Mouse (Mus musculus): ENCODE results near the gene Dcun1d2. TPM values are rescaled to one million over a fixed set of nuclear protein-coding genes. Genes with fewer than 3 reads are reported as not detected.

Gene Dcun1d2
- total RNA-seq, 2 experiments from 2014 or later = 76.5 to 87.0 TPM

GRCm38 (mm10) chr8:13216386-13216785 is 71.5 kb downstream of the Dcun1d2 start:
- no peak overlapping the region for H3K4me3 ChIP-seq
- intact Hi-C loops (cut with DNase I) = no loop called here
- DNase-seq = peak; percentile 11
- peak overlapping the region; percentile 40; the same call in 1 of the 2 replicates for H3K27ac ChIP-seq
- TF ChIP-seq CTCF (IDR thresholded peaks at IDR 0.05) = no peak

DNA sequence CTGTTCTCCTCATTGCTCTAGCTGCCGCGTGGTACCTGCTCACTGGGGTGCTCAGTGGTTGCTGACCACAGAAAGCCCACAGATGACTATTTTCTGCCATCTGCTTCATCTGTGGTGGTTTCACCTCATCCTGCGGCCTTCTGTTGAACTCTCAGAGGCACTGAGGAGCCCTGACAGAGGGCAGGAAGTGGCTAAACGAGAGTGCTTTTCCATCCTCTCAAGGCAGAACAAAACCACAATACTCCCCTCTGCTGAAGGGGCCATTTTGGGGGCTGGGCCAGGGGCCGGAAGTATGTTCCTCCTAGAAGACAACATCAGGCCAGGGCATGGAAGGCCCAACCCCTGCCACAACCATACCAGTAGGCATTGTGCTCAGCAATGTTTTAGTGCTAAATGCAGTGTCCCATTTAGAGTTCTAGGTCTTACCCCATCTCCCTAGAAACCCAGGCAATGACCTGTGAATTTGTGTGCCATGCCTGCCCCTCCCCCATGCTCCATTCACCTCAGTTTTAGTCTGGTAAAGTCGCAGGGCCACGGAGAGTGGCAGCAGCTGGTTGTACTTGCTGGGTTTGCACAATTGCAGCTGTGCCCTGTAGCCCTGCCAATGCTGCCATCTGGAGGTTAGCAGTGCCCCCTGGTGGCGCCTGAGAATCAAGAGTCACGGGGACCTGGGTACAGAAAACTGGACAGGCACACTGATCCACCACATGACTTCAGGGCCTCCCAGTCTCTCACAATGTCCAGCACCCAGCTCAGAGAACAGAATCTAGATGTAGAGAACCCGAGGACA is 74.3 kb downstream of the Dcun1d2 start:
- Histone ChIP-seq H3K27ac (peak overlapping the region; percentile 92), H3K4me3 (peak overlapping the region; percentile 9; the same call in 1 of the 2 replicates)
- peak; percentile 95 for DNase-seq
- peak; percentile 89 for TF ChIP-seq CTCF (IDR thresholded peaks at IDR 0.05)
- intact Hi-C loops (cut with DNase I) = loop anchor here (1.0 to 5.0 kb wide), 3 partner anchors 64 to 235 kb away; no protein-coding TSS in a partner anchor

DNA sequence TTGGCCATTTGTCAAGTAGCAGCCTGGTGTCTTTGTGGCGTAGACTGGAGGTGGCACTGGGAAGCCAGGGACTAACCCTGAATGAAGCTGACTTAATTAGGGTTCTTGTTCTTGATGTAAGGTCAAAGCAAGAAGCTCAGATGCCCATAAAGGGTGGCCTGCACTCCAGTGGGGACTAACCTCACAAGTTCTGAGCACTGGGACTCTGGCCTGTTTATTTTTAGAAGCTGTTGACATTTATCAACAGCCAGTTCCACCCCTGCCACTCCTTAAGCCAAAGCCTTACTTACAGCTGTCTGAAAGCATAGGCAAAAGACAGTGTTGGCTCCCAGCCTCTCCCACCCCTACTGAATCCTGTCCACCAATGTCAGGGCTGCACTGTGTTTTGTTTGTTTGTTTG is 78.2 kb downstream of the Dcun1d2 start:
- TF ChIP-seq CTCF (IDR thresholded peaks at IDR 0.05) = no peak
- peak; percentile 70 for DNase-seq

DNA sequence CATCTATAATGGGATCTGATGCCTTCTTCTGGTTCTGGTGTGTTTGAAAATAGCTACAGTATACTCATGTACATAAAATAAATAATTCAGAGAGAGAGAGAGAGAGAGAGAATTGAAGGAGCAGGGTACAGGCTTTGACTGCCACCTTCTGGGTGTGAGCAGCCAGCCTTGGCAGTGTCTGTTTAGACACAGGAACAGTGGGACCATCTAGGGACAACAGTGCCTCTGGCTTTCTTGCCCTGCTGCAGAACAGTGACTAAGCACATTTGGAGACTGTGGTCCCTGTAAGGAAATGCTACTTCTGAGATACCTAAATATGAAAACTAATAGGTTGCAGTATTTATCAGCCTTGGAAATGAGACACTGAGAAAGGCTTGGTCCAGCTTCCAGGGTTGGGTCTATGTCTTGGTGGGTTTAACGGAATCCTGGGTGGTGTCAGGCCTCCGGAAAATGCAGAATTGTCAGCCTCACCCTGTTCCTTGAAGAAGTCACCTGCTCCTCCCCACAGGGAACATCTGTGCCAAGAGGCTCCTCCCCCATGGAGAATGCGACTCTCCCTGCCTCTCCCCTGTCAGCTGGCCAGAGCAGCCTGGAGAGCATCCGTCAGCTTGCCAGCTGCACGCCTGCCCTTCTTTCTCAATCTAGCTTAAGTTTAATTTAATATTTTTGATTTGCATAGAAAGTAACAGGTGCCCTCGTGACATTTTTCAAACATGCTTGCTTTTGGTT is 79.1 kb downstream of the Dcun1d2 start:
- intact Hi-C loops (cut with DNase I) = loop anchor here (1.0 to 2.0 kb wide), 3 partner anchors 45 to 104 kb away; partner anchors contain the start of genes Cul4a, Lamp1 and Pcid2
- peak; percentile 92 for DNase-seq
- TF ChIP-seq CTCF (IDR thresholded peaks at IDR 0.05) = peak; percentile 70
- Histone ChIP-seq H3K4me3 (peak overlapping the region; percentile 49), H3K27ac (peak overlapping the region; percentile 97)

More for the DNA sequence above, 78.2 kb downstream of the Dcun1d2 start:
- Histone ChIP-seq H3K4me3 (peak overlapping the region; percentile 49), H3K27ac (peak overlapping the region; percentile 97)
- intact Hi-C loops (cut with DNase I) = loop anchor here (1.0 to 5.0 kb wide), 4 partner anchors 44 to 105 kb away; partner anchors contain the start of genes Cul4a, Lamp1 and Pcid2

DNA sequence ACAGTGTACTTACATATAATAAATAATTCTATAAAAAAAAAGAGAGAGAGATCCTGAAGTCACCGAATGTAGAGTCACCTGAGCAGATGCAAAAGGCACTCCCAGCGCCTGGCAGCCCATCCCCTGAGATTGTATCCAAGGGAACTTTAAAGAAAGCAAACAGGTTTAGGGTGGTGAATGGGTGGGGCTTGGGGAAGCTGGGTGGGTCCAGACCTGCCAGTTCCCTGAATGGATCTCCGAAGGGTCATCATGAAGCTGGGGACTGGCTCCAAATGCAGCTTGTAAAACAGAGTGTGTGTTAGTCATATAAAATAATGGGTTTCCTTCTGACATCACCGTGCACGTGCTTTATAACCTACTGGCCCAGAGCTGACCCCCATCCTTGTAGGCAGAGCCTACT is 81.6 kb downstream of the Dcun1d2 start:
- intact Hi-C loops (cut with DNase I) = no loop called here
- no peak for TF ChIP-seq CTCF (IDR thresholded peaks at IDR 0.05)
- peak overlapping the region; percentile 53; the same call in 1 of the 2 replicates for H3K27ac ChIP-seq
- H3K4me3 ChIP-seq = no peak overlapping the region
- no peak for DNase-seq

Other genes starting within 250 kb of the Dcun1d2 start
- gene Proz, start 227.2 kb downstream of the Dcun1d2 start, total RNA-seq (2021) = not detected
- gene Pcid2, start 182.7 kb downstream of the Dcun1d2 start, total RNA-seq (2021) = 1 to 10 TPM; 7.4 to 7.7 TPM
- gene Cul4a, start 182.5 kb downstream of the Dcun1d2 start, total RNA-seq (2021) = 10 to 100 TPM; 67.6 to 68.5 TPM
- gene Lamp1, start 129.0 kb downstream of the Dcun1d2 start, total RNA-seq (2021) = 100 to 1,000 TPM; 378 to 400 TPM
- gene Grtp1, start 87.5 kb downstream of the Dcun1d2 start, total RNA-seq (2021) = 10 to 100 TPM in 1 of 2 experiments, 1 to 10 TPM in 1; 9.7 to 20.6 TPM
- gene Adprhl1, start 34.0 kb downstream of the Dcun1d2 start, total RNA-seq (2021) = 100 to 1,000 TPM in 1 of 2 experiments, 10 to 100 TPM in 1; 44.7 to 101 TPM
- gene Tmco3, start 59 bp upstream of the Dcun1d2 start, total RNA-seq (2021) = 10 to 100 TPM; 11.3 to 15.8 TPM
- 10 to 100 TPM; 56.8 to 60.3 TPM for gene Tfdp1, start 50.6 kb upstream of the Dcun1d2 start, total RNA-seq (2021)
- not detected for gene Atp4b, start 108.7 kb upstream of the Dcun1d2 start, total RNA-seq (2021)
- gene Grk1, start 117.0 kb upstream of the Dcun1d2 start, total RNA-seq (2021) = not detected
- 1 to 10 TPM; 2.6 to 3.1 TPM for gene Tmem255b, start 147.1 kb upstream of the Dcun1d2 start, total RNA-seq (2021)
- 10 to 100 TPM; 63.4 to 87.3 TPM for gene Gas6, start 206.4 kb upstream of the Dcun1d2 start, total RNA-seq (2021)

Measured in gastrocnemius, adult 2 months (tissue).